Mouse (Mus musculus) C2C12 (cell line): ENCODE data around the gene Armc2. TPM values are rescaled to one million over a fixed set of nuclear protein-coding genes. Genes with fewer than 3 reads are reported as not detected.
"Not testable (repeated sequence)": the region's sequence is repeated elsewhere in the genome, so short reads cannot be mapped to it uniquely, and the experiment has no call there.

Experiments
- H3K27me3 ChIP-seq: one replicate; pipeline ENCODE4 v1.6.1; 2011; ENCODE audit not compliant: control insufficient read depth, insufficient read depth, insufficient read length
- H3K36me3 ChIP-seq: one replicate; pipeline ENCODE4 v1.6.1; 2011; ENCODE audit not compliant: control insufficient read depth, insufficient read depth
- H3K4me3 ChIP-seq: one replicate; pipeline ENCODE4 v1.5.1; 2011; ENCODE audit warnings: mild to moderate bottlenecking, control low read depth; ENCODE audit not compliant: poor library complexity, insufficient read depth, severe bottlenecking
- H3K79me2 ChIP-seq: one replicate; pipeline ENCODE4 v1.6.1; 2011; ENCODE audit not compliant: control insufficient read depth, insufficient read depth
- H3K79me3 ChIP-seq: one replicate; pipeline ENCODE4 v1.6.1; 2011; ENCODE audit warnings: low read depth, control low read depth
- H3ac ChIP-seq: one replicate; pipeline ENCODE3; 2011; ENCODE audit warnings: low read depth; ENCODE audit not compliant: control insufficient read depth, insufficient read length
- CEBPB ChIP-seq: IDR thresholded peaks from one replicate; pipeline ENCODE4 v1.6.1; 2011; ENCODE audit warnings: low read depth, mild to moderate bottlenecking, control low read depth, moderate library complexity
- CTCF ChIP-seq: IDR thresholded peaks from one replicate; pipeline ENCODE4 v1.5.1; 2011; ENCODE audit not compliant: control insufficient read depth, insufficient read depth, insufficient read length
- FOSL1 ChIP-seq: IDR thresholded peaks from one replicate; pipeline ENCODE4 v1.8.0; 2011; ENCODE audit warnings: mild to moderate bottlenecking, low read length; ENCODE audit not compliant: poor library complexity, insufficient read depth, severe bottlenecking
- MAX ChIP-seq: IDR thresholded peaks from one replicate; pipeline ENCODE4 v1.6.1; 2011; ENCODE audit warnings: mild to moderate bottlenecking, control low read depth
- MYOD1 ChIP-seq: IDR thresholded peaks from one replicate; pipeline ENCODE4 v1.6.1; 2011; ENCODE audit warnings: low read depth; ENCODE audit not compliant: control insufficient read depth, insufficient read length
- MYOG ChIP-seq: IDR thresholded peaks from one replicate; pipeline ENCODE4 v1.6.1; 2011; ENCODE audit not compliant: control insufficient read depth, insufficient read length; ENCODE audit errors: extremely low read depth
- USF1 ChIP-seq: IDR thresholded peaks from one replicate; pipeline ENCODE4 v1.6.1; 2011; ENCODE audit warnings: low read depth, mild to moderate bottlenecking, control low read depth, moderate library complexity
- polyA plus RNA-seq: library from polyadenylated mRNA; unstranded; fragments of >200 nt; fragmentation: generic; extraction: Trizol; gene quantifications from one replicate; pipeline ENCODE4 v1.2.1, GENCODE M21; 2012; ENCODE audit warnings: missing spikeins

The Armc2 gene
- polyA plus RNA-seq, 1 experiment, result 0.20 TPM

DNA sequence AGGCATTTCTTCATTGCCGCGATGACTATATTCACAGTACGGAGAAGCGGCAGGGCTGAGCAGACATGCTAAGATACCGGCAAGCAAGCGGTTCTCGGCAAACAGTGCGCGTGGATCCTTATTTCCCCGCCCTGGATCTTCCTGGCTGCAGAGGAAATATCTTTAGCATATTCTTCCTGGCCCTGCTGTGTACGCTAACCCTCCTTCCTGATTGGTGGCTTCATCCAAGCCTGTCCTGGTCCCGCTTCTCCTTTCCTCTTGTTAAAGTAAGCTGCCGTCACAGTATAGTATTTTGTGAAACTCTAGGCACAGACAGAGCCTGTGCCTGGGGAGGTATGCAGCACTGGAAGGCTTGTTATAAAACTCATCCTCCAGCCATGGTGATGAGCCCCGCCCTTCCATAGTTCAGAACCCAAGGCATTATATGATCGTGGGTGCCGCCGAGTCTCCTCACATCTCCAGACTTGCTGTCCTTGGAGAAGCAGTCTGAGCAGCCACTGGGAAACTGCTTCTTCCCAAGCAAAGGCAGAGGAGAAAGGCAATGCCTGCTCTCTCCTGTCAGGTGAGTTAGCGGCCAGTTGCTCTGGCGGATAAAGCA is 59.5 kb downstream of the Armc2 start:
- Histone ChIP-seq H3K79me2 (no peaks in the 10 kb centered on the region), H3ac (no peak overlapping the region), H3K4me3 (no peak overlapping the region), H3K27me3 (no peaks in the 10 kb centered on the region), H3K79me3 (no peaks in the 10 kb centered on the region), H3K36me3 (no peaks in the 10 kb centered on the region)
- TF ChIP-seq MAX (no peak), FOSL1 (no peak), USF1 (no peak), CEBPB (no peak)

DNA sequence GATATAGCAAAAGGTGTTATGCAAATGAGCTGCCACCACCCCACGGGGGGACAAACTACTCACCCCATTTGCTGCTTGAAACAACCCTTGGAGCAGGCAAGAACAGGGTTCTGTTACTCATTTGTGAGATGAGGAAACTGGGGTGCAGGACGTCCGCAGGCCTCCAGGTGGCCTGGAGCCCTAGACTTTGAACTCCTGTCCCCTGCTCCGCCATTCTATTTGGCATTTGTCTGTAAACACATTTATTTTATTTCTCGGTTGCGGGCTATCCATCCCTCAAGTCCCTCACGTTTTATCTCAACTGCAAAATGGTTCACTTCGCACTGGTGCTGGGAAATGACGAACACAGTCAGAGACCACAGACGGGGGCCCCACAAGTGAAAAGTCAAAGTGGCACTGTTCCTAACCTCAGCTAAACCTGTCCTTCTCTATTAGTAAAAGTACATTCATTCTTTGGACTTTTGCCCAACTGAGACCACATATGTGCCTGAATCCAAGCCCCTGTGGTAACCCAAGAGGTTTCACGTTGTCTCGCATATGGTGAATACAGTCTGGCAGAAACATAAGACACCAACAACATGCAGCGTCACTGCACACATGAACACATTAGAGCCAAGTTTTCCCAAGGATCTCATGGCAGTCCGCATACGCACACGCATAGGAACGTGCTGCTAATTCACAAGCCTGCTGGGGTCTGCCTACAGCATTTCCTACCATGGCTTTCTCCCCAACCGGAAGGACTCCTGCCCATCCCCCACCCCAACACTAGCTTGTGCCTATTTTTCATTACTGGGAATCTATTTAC is 60.6 kb downstream of the Armc2 start:
- TF ChIP-seq CTCF, result no peak
- TF ChIP-seq FOSL1, result no peak
- TF ChIP-seq MYOG, result no peak
- no peak for TF ChIP-seq MYOD1
- TF ChIP-seq USF1, result no peak
- Histone ChIP-seq H3K36me3 (no peaks in the 10 kb centered on the region), H3ac (no peak overlapping the region), H3K79me3 (no peaks in the 10 kb centered on the region), H3K79me2 (no peaks in the 10 kb centered on the region), H3K27me3 (no peaks in the 10 kb centered on the region), H3K4me3 (no peak overlapping the region)

GRCm38 (mm10) chr10:41953528-41953864 is 64.7 kb downstream of the Armc2 start:
- Histone ChIP-seq H3K79me2 (no peaks in the 10 kb centered on the region), H3K36me3 (no peaks in the 10 kb centered on the region), H3K27me3 (no peaks in the 10 kb centered on the region), H3ac (no peak overlapping the region), H3K4me3 (no peak overlapping the region), H3K79me3 (no peaks in the 10 kb centered on the region)
- TF ChIP-seq MYOG (no peak), MAX (no peak), CEBPB (no peak), MYOD1 (no peak), CTCF (no peak), FOSL1 (no peak), USF1 (no peak)

DNA sequence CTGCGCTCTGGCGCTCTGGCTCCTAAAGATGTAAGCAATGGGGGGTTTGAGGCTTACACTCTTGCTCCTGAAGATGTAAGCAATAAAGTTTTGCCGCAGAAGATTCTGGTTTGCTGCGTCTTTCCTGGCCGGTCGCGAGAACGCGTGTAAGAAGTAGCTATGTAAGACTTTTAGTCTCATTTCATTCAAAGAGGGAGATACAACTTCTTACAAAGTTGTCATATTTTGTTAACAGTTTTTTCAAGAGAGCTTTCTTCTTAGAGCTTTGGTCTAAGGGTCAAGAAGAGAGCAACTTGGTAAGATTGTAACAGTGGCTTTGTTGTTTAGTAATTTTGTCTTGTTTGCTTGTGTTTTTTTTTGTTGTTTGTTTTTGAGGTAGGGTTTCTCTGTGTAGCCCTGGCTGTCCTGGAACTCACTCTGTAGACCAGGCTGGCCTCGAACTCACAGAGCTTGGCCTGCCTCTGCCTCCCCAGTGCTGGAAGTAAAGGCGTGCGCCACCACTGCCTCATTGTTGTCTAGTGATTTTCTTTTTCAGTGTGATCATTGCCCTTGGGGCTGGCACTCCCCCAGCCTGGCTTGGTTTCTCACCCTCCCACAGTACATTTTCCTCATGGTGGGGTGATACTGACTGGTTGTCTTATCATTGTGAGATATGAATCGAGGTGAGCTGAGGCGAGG is 65.3 kb downstream of the Armc2 start:
- Histone ChIP-seq H3K36me3 (no peaks in the 10 kb centered on the region), H3K79me2 (no peaks in the 10 kb centered on the region), H3K27me3 (no peaks in the 10 kb centered on the region), H3ac (no peak overlapping the region), H3K4me3 (no peak overlapping the region), H3K79me3 (no peaks in the 10 kb centered on the region)
- TF ChIP-seq CEBPB (no peak), FOSL1 (no peak), CTCF (no peak), MAX (no peak), MYOD1 (no peak), MYOG (no peak), USF1 (no peak)

GRCm38 (mm10) chr10:41952354-41952753 is 65.9 kb downstream of the Armc2 start:
- H3K79me3 ChIP-seq, H3K79me2 ChIP-seq, H3K4me3 ChIP-seq, H3ac ChIP-seq, H3K36me3 ChIP-seq, H3K27me3 ChIP-seq: not testable (repeated sequence)

GRCm38 (mm10) chr10:41939090-41939489 is 79.2 kb downstream of the Armc2 start:
- no peaks in the 10 kb centered on the region for H3K79me2 ChIP-seq
- H3K79me3 ChIP-seq, result no peaks in the 10 kb centered on the region
- H3K36me3 ChIP-seq, result no peaks in the 10 kb centered on the region
- H3K4me3 ChIP-seq, result no peak overlapping the region
- TF ChIP-seq FOSL1 (no peak), USF1 (no peak), MYOD1 (no peak), MYOG (no peak), CTCF (no peak), MAX (no peak), CEBPB (no peak)
- H3K27me3 ChIP-seq, result no peaks in the 10 kb centered on the region
- no peak overlapping the region for H3ac ChIP-seq
